Mouse (Mus musculus) mouse trophoblast stem cell (cell line): ENCODE measurements at regions not wholly inside any gene's neighbourhood (a gene's known extent, or its start where the extent isn't known, plus 50 kb on each side); places are given as distances from the start of the nearest gene placed in this dataset.

Experiments used
- in situ Hi-C, 2 experiments: fragments of 300-500 bp; cut with MseI, MboI; formaldehyde crosslinking; loops; 2 replicates in 1 of 2; 3 replicates in 1 of 2; pipeline ENCODE4 v1.15.1; 2025

- in situ Hi-C loops, result no loop called here
Measured at GRCm38 (mm10) chr9:90367745-90368144, 97.1 kb upstream of the Tbc1d2b start.

DNA sequence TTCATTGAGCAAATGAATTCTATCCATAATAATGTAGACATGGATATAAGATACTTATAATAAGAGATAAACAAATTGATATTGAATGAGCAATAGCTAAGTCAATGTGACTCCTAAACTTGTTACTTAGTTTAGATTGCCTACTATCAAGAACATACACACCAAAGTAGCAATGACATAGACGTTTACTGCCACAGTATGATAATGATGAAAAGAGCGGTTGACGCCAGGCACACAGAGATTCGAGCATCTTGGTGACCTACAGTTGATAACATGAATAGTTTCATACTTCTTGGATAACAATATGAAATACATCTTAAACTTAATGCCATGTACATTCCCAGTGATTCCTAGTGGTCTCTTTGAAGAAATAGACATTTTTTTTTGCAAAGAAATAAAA, 55.9 kb upstream of the Tbc1d2b start:
- in situ Hi-C loops, result no loop called here
